Mouse (Mus musculus) A20 (cell line): ENCODE results near the gene Fam71a.

Experiments used
- DNase-seq: peaks from one replicate; pipeline ENCODE4 v3.0.0-alpha.2; 2011; ENCODE audit warnings: low read depth, low spot score

Fam71a gene

DNA sequence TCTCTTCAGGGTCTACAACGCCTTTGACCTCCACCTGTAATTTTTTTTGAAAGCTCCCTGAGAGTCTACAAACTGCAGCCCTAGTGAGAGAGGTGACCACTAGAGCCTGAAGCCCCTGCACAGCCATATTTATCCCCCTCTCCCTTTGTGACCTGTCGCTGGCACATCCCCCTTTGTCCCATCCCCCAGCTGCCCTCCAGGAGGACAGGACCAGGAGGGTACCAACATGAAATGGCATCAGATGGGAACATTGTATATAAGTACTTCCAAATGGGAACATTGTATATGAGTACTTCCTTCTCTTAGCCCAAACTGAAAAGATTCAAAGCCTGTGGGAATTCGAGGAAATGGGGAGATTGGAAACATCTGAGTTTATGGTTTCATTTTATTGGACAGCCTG is at the start of gene Fam71a:
Fam71a (minus strand) TSS at position 101 of the 400 bp plus-strand sequence.
- no peak for DNase-seq

DNA sequence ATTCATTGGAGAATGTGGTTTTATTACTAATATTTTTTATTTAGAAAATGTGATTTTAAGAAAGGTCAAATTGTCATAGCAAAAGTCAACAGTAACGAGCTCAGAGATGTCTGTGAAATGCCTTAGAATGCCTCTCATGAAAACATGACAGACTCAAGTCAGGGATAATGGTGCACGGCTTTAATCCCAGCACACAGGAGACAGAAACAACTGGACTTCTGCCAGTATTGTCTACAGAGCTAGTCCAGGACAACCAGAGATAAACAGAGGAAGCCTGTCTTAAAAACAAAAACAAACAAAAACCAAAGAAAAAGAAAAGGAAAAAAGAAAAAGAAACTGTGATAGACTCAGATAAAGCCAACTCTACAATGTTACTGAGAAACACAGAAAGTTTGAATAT is 46.5 kb upstream of the Fam71a start:
- no peak for DNase-seq

DNA sequence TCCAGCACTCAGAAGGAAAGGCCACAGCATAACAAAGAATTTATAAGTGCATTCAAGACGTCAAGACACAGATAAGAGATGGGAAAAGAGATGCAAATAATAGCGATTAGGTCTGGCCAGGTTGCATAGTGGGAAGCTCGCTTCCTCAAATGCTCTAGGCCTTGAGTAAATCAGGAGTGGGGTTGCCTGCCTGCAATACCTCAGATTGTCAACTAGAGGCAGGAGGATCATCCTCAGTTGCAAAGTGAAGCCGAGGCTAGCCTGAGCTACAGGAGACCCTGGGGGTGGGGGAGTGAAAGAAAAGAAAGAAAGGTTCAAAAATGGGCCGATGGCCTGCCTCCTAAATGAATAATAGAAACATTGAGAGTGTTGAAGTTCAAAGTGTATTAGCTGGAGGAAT is 41.2 kb upstream of the Fam71a start:
- DNase-seq: no peak

DNA sequence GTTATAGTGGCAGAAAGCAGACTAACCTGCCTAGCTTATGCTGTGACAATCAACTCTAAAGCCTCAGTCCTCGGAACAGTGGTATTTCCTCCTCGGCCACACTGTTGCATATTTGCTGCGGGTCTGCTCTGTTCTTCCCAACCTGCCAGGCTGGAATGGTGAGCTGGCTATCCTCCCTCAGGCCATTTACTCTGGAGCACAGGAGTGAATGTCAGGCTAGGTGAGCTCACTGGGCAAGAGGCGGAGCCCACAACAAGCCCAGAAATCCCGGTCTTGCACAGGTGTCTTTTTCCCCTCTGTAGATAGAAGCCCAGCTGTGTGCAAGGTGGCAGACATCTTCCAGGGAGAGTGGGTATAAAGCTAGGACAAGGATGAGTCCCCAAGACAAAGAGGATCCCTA is 40.3 kb upstream of the Fam71a start:
- DNase-seq: no peak

DNA sequence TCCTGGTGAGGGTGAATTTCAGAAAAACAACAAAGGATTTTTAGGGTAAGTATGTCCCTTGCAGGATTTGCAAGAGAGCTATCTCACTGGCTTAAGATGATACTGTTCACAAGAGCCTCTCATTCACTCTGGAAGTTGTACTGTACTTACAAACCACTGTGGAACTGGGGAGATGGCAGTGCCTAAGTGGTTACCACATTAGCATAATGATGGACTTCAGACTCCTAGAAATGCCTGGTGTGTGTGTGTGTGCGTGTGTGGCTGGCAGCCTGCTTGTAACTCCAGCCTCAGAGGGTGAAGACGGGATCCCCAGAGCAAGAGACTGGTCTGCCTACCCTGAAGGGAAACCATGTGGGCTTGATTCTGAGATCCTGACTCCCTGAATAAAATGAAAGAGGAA is 38.9 kb upstream of the Fam71a start:
- no peak for DNase-seq

DNA sequence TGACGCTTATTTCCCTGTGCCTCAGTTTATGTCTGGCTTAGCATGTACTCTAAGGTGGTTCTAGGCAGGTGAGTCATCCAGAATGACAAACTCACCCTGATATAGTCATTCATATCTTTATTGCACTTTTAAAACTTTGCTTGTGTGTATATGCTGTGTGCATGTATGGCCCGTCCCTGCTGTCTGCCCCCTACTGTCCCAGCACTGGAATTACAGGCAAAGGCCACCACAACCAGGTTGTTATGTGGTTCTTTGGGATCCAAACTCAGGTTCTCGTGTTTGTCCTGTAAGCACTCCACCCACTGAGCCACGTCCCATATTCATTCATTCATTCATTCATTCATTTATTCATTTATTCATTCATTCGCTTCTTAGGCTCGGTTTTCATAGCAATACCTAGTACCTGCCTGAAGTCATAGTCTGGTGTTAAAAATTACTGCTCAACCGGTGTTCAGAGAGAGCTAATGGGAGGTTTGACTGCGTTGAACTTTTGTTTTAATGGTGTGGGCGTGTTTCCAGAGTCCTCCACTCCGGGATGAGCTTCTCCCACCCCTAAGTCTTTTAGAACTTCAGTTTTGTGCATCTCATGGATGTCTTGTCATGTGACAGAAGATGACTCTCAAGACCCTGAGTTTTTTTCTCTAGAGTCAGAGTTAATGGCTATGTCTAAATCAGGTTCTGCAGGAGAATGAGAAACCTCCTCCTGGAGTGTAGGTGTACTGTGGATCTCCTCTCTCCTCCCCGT is 37.8 kb upstream of the Fam71a start:
- peak; percentile 38 for DNase-seq

DNA sequence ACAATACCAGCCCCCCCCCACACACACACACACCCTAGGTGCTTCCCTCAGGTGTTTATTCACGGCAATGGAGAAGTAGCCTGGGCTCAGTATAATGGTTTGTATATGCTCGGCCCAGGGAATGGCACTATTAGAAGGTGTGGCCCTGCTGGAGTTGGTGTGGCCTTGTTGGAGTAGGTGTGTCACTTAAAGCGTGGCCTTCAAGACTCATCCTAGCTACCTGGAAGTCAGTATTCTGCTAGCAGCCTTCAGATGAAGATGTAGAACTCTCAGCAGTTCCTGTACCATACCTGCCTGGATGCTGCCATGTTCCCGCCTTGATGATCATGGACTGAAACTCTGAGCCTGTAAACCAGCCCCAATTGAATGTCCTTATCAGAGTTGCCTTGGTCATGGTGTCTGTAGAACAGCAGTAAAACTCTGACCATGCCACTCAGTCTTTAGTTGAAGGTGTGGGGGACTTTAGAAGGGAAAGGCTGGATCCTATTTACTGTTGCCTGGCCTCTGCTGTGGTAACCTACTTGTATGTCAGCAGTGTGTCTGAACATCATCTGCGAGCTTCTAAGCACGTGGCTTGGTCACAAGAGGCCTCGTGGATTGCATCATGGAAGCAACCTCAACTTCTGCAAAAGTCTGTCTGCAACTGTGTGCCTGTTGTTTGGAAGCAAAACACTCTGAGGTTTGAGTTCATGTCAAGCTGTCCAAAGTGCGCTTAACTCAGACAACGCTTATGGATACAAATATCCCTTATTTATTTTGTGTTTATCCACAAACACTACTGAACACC is 36.4 kb upstream of the Fam71a start:
- no peak for DNase-seq

DNA sequence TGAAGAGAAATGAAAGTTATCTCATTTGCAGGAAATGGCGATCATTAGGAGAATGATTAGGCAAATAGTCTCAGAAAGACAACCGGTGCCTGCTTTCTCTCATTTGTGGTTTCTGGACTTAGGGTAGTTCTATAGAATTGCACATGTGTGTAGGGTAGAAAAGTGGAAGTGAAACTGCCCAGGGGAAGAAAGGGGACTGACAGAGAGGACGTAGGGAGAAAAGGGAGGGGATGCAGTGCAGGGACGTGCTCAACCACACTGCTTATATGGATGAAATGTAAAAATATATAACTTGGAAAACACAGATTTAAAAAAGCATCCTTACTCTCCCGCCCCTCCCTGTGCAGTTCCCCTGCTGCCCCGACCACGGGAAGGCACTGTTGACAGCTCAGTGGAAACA is 33.3 kb upstream of the Fam71a start:
- DNase-seq: peak; percentile 89

DNA sequence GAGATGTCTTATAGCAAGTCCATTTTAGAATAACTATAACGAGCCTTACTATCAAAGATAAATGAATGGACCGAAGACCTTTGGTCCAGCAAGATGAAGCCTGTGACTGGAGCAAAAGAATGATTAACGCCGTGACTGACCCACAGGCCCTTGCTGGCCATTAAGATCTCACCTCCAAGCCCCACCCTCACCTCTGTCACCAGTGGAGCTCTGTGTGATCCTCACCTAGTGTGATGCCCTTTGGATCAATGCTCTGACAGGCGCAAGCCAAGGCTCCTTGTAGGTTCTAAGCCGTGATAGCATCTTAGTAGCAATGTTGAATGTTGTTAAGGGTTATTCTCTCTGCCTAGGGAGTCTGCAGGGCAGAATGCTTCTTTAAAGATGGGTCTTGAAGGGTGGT is 31.4 kb upstream of the Fam71a start:
- no peak for DNase-seq

DNA sequence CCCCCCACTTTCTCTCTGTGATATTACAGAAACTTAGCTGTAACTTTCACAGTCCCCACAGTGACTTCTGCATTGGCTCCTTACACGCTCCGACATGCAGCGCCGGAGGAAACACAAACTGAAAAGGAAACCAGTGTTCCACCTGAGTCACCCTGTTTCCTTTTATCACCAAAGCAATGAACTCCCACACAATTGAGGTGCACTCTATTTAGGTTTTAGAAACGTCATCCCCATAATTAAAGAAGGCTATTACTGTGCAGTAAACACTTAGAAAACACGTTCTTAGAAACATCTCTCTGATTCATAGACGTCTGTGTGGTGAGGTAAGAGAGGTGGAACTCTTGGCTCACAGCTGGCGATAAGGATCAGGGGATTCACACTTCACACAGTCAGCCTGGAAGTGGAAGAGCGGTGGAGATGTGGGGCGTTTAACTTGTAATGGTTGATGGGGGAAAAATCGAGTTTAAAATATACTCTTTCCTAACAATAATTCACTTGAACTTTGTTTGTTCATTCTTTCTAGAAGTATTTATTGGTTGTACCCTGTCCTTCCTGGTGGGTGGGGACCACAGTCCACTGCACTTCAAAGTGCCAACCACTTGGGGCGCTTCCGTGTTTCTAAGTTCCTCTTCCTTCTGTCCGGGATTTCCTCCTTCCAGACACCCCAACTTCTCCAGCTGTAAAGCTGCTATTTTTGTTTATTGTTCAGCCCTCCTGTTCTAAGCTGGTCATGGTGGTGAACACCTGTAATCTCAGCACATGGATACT is 29.2 kb upstream of the Fam71a start:
- peak; percentile 78 for DNase-seq

DNA sequence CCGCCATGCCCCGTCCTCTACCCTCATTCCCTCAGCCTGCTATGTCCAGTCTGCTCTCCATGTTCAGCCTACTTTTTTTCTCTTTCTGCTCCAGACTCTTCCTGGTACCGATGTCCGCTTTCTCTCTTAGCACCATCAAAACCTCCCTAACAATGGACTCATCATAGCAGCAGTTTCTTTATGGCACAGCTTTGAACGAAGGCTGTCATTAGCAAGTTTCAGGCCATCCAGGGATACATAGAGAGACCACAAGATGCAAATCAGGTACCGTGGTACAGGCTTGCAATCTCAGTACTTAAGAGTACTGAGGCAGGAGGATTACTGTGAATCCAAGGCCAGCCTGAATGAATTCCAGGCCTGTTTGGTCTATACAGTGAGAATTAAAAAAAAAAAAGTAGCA is 28.1 kb upstream of the Fam71a start:
- no peak for DNase-seq

DNA sequence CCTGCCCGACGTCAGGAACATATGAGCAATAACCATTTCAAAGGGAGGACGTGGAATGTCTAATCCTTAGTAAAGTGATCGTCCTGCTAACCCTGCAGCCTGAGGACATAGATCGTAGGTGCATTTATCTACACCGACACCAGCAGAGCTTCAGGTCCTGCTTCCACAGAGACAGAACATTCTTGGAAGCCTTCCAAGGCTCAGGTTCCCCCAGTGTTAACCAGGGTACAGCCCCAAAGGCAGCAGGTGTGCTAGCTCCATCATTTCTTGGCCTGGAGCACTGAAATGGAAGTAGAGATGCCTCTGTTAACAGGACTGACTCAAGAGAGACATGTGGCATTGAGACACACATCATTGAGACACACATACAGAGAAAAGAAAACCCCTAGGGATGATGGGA is 27.6 kb upstream of the Fam71a start:
- DNase-seq: no peak

DNA sequence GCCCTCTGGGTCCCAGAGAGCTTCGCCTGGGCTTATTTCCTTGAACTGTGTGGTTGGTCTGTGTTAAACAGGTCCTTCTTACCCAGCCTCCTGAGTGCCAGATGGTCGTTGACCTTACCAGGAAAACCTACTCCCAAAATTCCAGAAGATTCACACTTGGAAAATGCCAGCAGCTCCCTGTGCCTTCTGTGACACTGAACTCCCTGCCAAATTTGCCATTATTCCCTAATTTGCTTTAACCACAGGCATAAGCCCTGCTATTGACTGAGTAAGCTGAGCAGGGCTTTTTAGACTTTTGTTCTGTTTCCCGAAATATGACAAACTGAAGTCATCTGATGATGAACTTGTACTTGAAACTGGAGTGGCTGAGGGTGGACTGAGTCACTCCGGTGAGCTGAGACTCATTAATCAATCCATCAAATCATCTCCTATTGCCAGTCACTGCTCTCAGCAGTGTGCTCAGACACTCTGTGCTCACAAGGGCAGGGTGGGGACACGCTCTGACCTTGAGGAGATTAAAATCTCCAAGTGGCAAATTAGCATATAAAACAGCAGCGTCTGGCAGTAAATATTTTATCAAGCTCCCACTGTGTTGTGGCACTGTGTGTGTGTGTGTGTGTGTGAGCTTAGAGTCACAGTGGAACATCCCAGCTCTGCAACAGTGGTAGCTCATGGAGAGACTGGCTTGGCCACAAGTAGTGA is 25.2 kb upstream of the Fam71a start:
- DNase-seq: no peak

DNA sequence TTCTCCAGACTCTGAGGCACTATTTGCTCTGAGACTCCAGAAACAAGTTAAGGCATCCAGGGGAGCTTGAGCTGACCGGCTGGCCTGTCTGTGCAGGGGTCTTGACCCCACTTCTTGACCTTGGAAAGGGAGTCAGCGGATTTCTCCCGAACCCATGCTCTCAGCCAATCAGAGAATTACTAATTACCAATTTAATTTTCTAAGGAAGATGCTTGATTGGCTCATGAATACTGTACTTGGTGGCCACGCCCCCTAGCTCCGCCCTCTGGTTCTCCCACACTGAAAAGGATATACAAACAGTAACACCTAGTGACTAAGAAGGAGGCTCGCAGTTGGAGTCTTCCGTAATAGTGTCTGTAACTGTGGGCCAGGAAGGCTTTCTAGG is 21.8 kb upstream of the Fam71a start:
- DNase-seq: peak; percentile 67

DNA sequence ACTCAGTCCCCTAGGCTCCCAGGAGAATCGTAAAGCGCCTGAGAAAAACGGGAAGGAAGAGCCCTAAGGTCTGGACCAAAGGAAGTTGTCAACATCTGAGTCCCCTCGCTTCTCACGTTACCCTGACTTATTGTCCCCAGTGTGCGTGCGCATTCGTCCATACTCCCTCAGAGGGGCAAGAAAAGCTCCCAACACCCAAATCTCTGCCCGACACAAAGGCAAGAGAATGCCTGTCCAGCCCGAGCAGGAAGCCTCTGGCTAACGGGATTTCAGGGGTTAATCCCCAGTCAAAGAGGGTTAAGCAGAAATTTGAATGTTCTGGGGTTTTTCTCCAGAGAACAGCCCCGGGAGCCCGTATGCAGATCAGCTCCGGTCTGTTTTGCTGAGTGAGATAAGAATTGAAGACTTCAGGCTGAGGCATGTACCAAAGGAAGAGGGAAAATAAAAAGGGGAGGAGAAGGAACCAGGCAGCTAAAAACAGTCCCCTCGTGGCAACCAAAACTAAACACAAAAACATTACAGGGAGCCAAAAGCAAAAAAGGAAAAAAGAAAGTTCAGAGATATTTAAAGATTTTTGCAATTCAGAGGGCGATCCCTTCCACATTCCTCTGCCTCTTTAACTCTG is 21.3 kb upstream of the Fam71a start:
- DNase-seq: peak; percentile 55

DNA sequence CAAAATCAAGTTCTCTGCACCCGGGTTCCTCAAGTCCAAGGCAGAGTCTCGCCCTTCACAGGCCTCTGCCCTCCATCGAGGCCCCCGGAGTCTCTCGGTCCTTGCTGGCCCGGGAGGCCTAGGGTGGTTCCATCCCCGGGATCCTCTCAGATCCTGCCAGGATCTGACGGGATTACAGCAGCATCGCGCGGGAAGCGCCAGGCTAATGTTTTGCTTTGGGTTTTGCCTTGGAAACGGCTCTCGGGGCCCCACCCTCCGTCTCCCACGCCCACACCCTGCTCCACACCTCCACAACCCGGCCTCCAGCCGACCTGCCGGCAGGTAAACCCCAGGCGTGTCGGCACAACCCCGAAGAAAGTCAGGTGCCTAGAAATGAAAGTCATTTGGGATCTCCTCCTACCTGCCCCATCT is 20.2 kb upstream of the Fam71a start:
- no peak for DNase-seq

DNA sequence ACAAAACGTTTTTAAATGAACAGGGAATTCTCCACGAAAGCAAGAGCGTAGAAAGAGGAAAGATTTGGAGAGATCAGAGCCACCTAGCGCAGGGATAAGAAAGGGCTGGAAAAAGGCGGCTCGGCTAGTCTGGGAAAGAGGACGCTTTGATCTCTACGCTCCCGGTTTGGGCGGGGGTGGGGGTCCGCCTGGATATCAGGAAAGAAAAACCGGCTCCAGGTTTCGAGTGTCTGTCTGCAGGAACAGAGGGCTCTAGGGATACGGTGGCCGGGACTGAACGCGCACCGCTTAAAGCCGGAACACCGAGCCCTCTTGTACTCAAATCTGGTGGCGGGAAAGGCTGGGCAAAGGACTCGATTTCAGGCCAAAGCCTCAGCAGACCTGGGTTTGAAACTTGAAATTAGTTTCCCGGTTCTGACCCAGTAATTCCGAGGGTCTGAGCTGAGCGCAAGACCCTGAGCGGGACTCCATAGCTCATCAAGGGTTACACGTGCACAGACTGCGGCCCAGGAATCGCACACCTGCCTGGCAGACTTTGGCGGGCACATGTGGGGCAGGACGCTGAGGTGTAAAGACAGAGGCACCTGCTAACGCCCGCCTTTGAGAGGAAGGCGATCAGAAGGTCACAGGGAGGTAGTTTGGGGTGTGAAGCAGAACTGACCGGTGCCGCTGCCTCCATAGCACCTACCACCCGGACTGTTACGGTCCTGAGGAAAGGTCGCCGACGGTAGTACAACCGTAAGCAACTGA is 19.6 kb upstream of the Fam71a start:
- DNase-seq: peak; percentile 29

DNA sequence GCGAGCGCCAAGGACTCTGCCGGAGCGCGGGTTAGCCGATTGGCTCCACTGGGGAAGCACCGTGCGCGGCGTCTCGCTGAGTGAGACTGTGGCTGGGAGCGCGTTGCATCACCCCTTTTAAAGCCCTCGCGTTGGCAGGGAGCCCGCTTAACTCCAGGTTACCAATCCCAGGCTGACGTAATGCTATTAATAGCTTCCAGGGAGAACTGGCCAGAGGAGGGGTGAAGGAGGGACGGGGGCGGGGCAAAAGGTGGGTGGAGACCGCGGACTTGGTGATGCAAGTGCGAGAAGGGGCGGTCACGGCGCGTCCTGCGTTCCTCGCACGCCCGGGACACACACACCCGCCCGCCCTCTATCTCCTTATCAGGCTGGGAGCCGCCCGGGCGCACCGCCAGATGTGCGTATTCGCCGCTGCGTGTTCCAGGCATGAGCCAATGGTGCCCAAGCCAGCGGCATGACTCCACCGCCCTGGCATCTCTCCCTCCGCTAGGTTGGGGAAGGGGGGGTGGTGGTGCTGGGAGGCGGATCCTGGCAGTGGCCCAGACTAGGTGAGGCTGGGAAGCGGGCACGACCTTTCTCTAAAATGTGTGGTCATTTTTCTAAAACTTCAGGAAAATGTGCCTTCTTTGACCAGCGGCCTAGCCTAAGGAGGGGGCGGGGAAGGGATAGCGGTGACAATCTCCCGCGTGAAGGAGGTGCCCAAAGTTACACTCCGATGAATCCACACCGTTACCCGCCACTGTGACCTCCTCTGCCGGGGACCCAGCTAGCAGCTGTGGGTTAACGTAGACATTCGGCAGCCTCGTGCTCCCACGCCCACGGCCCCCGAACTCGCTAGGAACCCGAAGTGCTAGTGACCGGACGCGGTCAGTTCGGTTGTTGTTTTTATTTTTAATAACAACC is 18.8 kb upstream of the Fam71a start:
- DNase-seq: peak; percentile 78

DNA sequence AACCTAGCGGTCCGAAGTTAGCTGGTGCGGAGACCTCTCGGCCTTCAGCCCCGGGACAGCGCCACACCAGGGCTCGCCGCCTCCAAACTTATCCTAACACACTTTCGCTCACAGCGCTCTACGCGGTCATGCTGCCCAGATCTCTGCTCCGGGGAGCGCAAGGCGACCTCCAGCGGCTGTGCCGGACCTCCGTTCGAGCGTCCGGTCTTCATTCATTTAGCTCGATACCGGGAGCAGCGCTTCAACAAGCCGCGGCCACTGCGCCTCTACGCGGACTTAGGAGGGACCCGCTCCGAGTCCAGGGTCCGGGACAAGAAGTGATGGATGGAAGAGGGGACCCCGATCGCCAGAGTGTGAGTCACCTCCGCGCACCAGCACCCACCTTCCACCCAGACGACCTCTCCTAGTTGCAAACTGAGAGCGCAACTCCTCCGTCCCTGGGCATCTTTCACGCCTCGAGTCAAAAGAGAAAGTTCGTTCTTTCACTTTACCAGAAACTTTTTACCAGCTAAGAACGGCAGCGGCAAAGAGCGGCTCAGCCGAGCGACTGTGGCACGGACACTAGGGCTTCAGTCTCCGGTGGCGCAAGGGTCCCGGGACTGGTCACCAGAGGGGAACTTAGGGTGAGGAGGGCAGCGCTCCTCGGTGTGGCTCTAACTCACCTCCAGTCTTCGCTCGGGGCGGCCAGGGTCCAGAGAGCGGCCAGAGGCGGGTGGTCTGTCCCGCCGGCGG is 18.0 kb upstream of the Fam71a start:
- DNase-seq: peak; percentile 84
